Mouse (Mus musculus): ENCODE results near the gene Lrrc75b. TPM values are rescaled to one million over a fixed set of nuclear protein-coding genes. Genes with fewer than 3 reads are reported as not detected.

The Lrrc75b gene
- polyA plus RNA-seq, 1 experiment from 2014 or later: 2.2 TPM

DNA sequence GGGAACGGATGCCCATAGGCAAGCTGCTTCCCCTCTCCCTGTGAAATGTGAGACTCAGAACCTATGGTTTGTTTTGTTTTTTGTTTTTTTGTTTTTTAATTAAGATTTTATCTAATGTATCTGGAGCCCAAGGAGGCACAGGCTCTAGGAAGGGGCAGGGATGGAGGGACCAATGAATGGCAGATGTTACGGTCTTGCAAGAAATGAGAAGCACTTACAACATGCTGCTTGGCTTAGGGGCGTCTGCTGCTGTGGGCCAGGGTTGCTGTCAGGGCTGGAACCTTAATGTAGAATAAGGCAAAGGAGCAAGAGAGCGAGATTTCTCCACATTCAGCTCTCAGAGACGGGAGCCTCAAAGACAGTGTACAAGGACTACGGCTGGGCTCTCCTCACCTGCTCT lies 4.6 kb downstream of the Lrrc75b start:
- Histone ChIP-seq H3K9me3 (ENCODE audit: control insufficient read depth, low read depth, low read length) (no peaks in the 10 kb centered on the region), H3K4me3 (ENCODE audit: low read depth, low read length) (no peak overlapping the region), H3K4me2 (replicated peaks; ENCODE audit: low read depth, low read length) (no peak overlapping the region), H3K9ac (replicated peaks; ENCODE audit: low read depth, low read length) (no peak overlapping the region), H3K36me3 (ENCODE audit: control insufficient read depth, insufficient read depth, low read length) (no peaks in the 10 kb centered on the region), H3K4me1 (ENCODE audit: control insufficient read depth, insufficient read depth, low read length) (peaks cover 6% of the 10 kb centered on the region; the same call in 1 of the 2 replicates), H3K27me3 (ENCODE audit: control insufficient read depth, insufficient read depth, low read length) (peaks cover 9% of the 10 kb centered on the region; the same call in 1 of the 2 replicates), H3K27ac (ENCODE audit: low read length) (no peak overlapping the region)
- 81% methylated on average over 6 of the region's 6 CpGs for WGBS
- ATAC-seq (ENCODE audit: insufficient number of reproducible peaks, insufficient read depth, low FRiP score, low read depth): no peak

DNA sequence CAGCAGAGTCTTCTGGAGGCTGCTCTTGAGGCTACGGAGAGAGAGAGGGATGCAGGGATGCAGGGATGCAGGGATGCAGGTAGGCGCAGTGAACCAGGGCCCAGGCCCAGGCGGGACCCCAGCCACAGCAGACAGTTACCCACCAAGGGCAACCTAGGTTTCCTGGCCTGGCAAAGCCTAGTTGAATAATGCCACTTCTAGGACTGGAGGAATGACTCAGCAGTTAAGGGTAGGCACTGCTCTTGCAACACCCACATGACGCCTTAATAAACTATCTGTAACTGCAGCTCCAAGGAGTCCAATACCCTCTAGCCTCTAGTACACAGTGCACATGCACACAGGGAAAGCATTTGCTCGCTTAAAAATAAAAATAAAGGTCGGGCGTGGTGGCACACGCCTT lies 6.0 kb downstream of the Lrrc75b start:
- Histone ChIP-seq H3K9me3 (ENCODE audit: control insufficient read depth, low read depth, low read length) (no peaks in the 10 kb centered on the region), H3K27ac (ENCODE audit: low read length) (no peak overlapping the region), H3K4me1 (ENCODE audit: control insufficient read depth, insufficient read depth, low read length) (peaks cover 1% of the 10 kb centered on the region; the same call in 1 of the 2 replicates), H3K9ac (replicated peaks; ENCODE audit: low read depth, low read length) (no peak overlapping the region), H3K4me3 (ENCODE audit: low read depth, low read length) (no peak overlapping the region), H3K27me3 (ENCODE audit: control insufficient read depth, insufficient read depth, low read length) (no peaks in the 10 kb centered on the region), H3K36me3 (ENCODE audit: control insufficient read depth, insufficient read depth, low read length) (no peaks in the 10 kb centered on the region), H3K4me2 (replicated peaks; ENCODE audit: low read depth, low read length) (no peak overlapping the region)
- ATAC-seq (ENCODE audit: insufficient number of reproducible peaks, insufficient read depth, low FRiP score, low read depth): no peak
- WGBS: 91% methylated on average over 8 of the region's 8 CpGs

- Histone ChIP-seq H3K9me3 (ENCODE audit: control insufficient read depth, low read depth, low read length) (no peaks in the 10 kb centered on the region), H3K27me3 (ENCODE audit: control insufficient read depth, insufficient read depth, low read length) (no peaks in the 10 kb centered on the region), H3K9ac (replicated peaks; ENCODE audit: low read depth, low read length) (no peak overlapping the region), H3K4me1 (ENCODE audit: control insufficient read depth, insufficient read depth, low read length) (0 out of 2 replicates have a peak, but pooled peaks cover 2% of the 10 kb centered on the region), H3K4me3 (ENCODE audit: low read depth, low read length) (no peak overlapping the region), H3K27ac (ENCODE audit: low read length) (no peak overlapping the region), H3K36me3 (ENCODE audit: control insufficient read depth, insufficient read depth, low read length) (no peaks in the 10 kb centered on the region), H3K4me2 (replicated peaks; ENCODE audit: low read depth, low read length) (no peak overlapping the region)
- 64% methylated on average over 13 of the region's 13 CpGs for WGBS
- ATAC-seq (ENCODE audit: insufficient number of reproducible peaks, insufficient read depth, low FRiP score, low read depth): no peak
Measured at GRCm38 (mm10) chr10:75552701-75553450, 7.3 kb downstream of the Lrrc75b start.

- Histone ChIP-seq H3K27me3 (ENCODE audit: control insufficient read depth, insufficient read depth, low read length) (no peaks in the 10 kb centered on the region), H3K9ac (replicated peaks; ENCODE audit: low read depth, low read length) (no peak overlapping the region), H3K4me1 (ENCODE audit: control insufficient read depth, insufficient read depth, low read length) (0 out of 2 replicates have a peak, but pooled peaks cover 2% of the 10 kb centered on the region), H3K27ac (ENCODE audit: low read length) (no peak overlapping the region), H3K4me3 (ENCODE audit: low read depth, low read length) (no peak overlapping the region), H3K4me2 (replicated peaks; ENCODE audit: low read depth, low read length) (no peak overlapping the region), H3K36me3 (ENCODE audit: control insufficient read depth, insufficient read depth, low read length) (no peaks in the 10 kb centered on the region), H3K9me3 (ENCODE audit: control insufficient read depth, low read depth, low read length) (no peaks in the 10 kb centered on the region)
- ATAC-seq (ENCODE audit: insufficient number of reproducible peaks, insufficient read depth, low FRiP score, low read depth): no peak
- WGBS: 70% methylated on average over 2 of the region's 2 CpGs
Measured at GRCm38 (mm10) chr10:75552106-75552505, 8.0 kb downstream of the Lrrc75b start.

DNA sequence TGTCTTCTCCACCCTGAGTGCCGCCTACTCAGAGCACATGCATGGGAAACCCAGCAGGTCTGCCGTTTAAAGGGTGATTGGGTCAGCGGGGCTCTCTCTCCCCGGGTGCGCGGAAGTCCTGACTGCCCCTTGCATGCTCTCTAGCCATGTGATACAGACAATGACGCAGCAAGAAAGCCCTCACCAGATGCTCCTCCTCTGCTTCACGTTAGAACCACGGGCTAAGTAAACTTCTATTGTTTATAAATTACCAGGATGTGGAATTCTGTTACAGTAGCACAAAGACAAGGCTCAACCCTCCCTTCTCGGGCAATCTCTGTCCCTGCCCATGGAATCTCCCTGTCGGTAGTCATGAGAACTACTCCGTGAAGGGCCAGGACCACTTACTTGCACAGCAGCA lies 9.0 kb downstream of the Lrrc75b start:
- Histone ChIP-seq H3K27ac (ENCODE audit: low read length) (no peak overlapping the region), H3K9me3 (ENCODE audit: control insufficient read depth, low read depth, low read length) (no peaks in the 10 kb centered on the region), H3K4me2 (replicated peaks; ENCODE audit: low read depth, low read length) (0 out of 2 replicates have a peak overlapping the region, but pooled peaks have one; percentile 3), H3K36me3 (ENCODE audit: control insufficient read depth, insufficient read depth, low read length) (no peaks in the 10 kb centered on the region), H3K27me3 (ENCODE audit: control insufficient read depth, insufficient read depth, low read length) (no peaks in the 10 kb centered on the region), H3K9ac (replicated peaks; ENCODE audit: low read depth, low read length) (no peak overlapping the region), H3K4me3 (ENCODE audit: low read depth, low read length) (no peak overlapping the region), H3K4me1 (ENCODE audit: control insufficient read depth, insufficient read depth, low read length) (0 out of 2 replicates have a peak, but pooled peaks cover 2% of the 10 kb centered on the region)
- peak; percentile 30; the same call in 1 of the 2 replicates for ATAC-seq (ENCODE audit: insufficient number of reproducible peaks, insufficient read depth, low FRiP score, low read depth)
- 26% methylated on average over 12 of the region's 12 CpGs for WGBS

DNA sequence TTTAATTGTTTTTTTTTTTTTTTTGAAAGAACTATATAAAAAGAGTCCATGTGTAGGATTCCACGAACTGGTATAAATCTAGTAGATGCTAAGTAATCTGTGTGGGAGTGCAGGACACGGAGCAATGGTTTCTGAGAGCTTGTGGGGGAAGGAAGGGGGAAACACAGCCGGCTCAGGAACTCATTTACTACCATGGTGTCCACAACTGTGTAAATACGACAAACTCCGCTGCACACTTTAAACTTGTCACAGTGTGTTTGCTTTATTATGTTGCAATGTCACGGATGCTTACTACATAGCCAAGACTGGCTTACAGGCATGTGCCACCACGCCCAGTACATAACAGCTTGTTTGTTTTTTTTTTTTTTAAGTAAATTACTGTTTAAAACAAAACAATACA lies 10.2 kb downstream of the Lrrc75b start:
- Histone ChIP-seq H3K9me3 (ENCODE audit: control insufficient read depth, low read depth, low read length) (peaks cover 5% of the 10 kb centered on the region; the same call in 1 of the 2 replicates), H3K4me3 (ENCODE audit: low read depth, low read length) (no peak overlapping the region), H3K36me3 (ENCODE audit: control insufficient read depth, insufficient read depth, low read length) (no peaks in the 10 kb centered on the region), H3K4me1 (ENCODE audit: control insufficient read depth, insufficient read depth, low read length) (0 out of 2 replicates have a peak, but pooled peaks cover 2% of the 10 kb centered on the region), H3K9ac (replicated peaks; ENCODE audit: low read depth, low read length) (no peak overlapping the region), H3K27me3 (ENCODE audit: control insufficient read depth, insufficient read depth, low read length) (no peaks in the 10 kb centered on the region), H3K4me2 (replicated peaks; ENCODE audit: low read depth, low read length) (no peak overlapping the region), H3K27ac (ENCODE audit: low read length) (no peak overlapping the region)
- 56% methylated on average over 7 of the region's 7 CpGs for WGBS
- ATAC-seq (ENCODE audit: insufficient number of reproducible peaks, insufficient read depth, low FRiP score, low read depth): no peak

DNA sequence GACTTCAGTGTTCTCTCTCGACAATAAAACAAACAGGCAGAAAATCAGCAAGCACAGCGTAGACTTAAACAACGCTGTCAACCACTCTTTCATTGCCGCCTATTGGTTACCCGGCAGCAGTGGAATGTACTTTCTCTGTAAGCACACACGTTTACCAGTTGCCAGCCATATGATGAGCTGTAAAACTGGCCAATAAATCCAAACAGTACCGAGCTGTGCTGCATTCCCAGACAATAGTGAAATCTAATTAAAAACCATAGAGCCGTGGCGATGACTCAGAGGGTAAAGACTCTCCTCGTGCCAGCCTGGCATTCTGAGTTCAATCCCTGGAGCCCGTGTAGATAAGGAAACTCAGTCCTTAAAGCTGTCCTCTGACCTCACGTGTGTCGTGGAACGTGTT lies 11.6 kb downstream of the Lrrc75b start:
- H3K4me2 ChIP-seq (replicated peaks; ENCODE audit: low read depth, low read length): peak overlapping the region; percentile 16; the same call in 1 of the 2 replicates

GRCm38 (mm10) chr10:75547901-75548300 lies 12.2 kb downstream of the Lrrc75b start:
- Histone ChIP-seq H3K4me3 (ENCODE audit: low read depth, low read length) (no peak overlapping the region), H3K27ac (ENCODE audit: low read length) (no peak overlapping the region), H3K36me3 (ENCODE audit: control insufficient read depth, insufficient read depth, low read length) (no peaks in the 10 kb centered on the region), H3K4me2 (replicated peaks; ENCODE audit: low read depth, low read length) (no peak overlapping the region), H3K27me3 (ENCODE audit: control insufficient read depth, insufficient read depth, low read length) (no peaks in the 10 kb centered on the region), H3K9me3 (ENCODE audit: control insufficient read depth, low read depth, low read length) (peaks cover 5% of the 10 kb centered on the region; the same call in 1 of the 2 replicates), H3K9ac (replicated peaks; ENCODE audit: low read depth, low read length) (no peak overlapping the region), H3K4me1 (ENCODE audit: control insufficient read depth, insufficient read depth, low read length) (0 out of 2 replicates have a peak, but pooled peaks cover 2% of the 10 kb centered on the region)
- ATAC-seq (ENCODE audit: insufficient number of reproducible peaks, insufficient read depth, low FRiP score, low read depth): no peak
- WGBS: 48% methylated on average over 7 of the region's 7 CpGs

More for the DNA sequence above, 11.6 kb downstream of the Lrrc75b start:
- H3K27me3 ChIP-seq (ENCODE audit: control insufficient read depth, insufficient read depth, low read length): no peaks in the 10 kb centered on the region
- ATAC-seq (ENCODE audit: insufficient number of reproducible peaks, insufficient read depth, low FRiP score, low read depth): no peak
- peaks cover 5% of the 10 kb centered on the region; the same call in 1 of the 2 replicates for H3K9me3 ChIP-seq (ENCODE audit: control insufficient read depth, low read depth, low read length)
- no peak overlapping the region for H3K9ac ChIP-seq (replicated peaks; ENCODE audit: low read depth, low read length)
- WGBS: 48% methylated on average over 14 of the region's 14 CpGs
- 0 out of 2 replicates have a peak, but pooled peaks cover 2% of the 10 kb centered on the region for H3K4me1 ChIP-seq (ENCODE audit: control insufficient read depth, insufficient read depth, low read length)
- H3K4me3 ChIP-seq (ENCODE audit: low read depth, low read length): no peak overlapping the region
- H3K36me3 ChIP-seq (ENCODE audit: control insufficient read depth, insufficient read depth, low read length): no peaks in the 10 kb centered on the region
- H3K27ac ChIP-seq (ENCODE audit: low read length): no peak overlapping the region

All from stomach, embryonic 14.5 days (tissue).